Mouse (Mus musculus) bone marrow macrophage, adult 2 months (primary cell): ENCODE data around the gene Ypel1.

Source experiments
- CTCF ChIP-seq: IDR thresholded peaks from 2 replicates; pipeline ENCODE4 v1.5.1; 2012; ENCODE audit warnings: low read depth, mild to moderate bottlenecking, low read length, moderate library complexity
- POLR2A ChIP-seq: IDR thresholded peaks from 2 replicates; pipeline ENCODE4 v1.6.1; 2012; ENCODE audit warnings: mild to moderate bottlenecking, low read depth, low read length, borderline replicate concordance

- TF ChIP-seq POLR2A = no peak
- no peak for TF ChIP-seq CTCF
Observed at GRCm38 (mm10) chr16:17082121-17082792, 12.8 kb downstream of the Ypel1 start.
